Mouse (Mus musculus): ENCODE data around the gene Gpank1. TPM values are rescaled to one million over a fixed set of nuclear protein-coding genes. Genes with fewer than 3 reads are reported as not detected.

The Gpank1 gene
- total and polyA plus RNA-seq, 3 experiments: 40.4 to 44.7 TPM; not detected in 1

DNA sequence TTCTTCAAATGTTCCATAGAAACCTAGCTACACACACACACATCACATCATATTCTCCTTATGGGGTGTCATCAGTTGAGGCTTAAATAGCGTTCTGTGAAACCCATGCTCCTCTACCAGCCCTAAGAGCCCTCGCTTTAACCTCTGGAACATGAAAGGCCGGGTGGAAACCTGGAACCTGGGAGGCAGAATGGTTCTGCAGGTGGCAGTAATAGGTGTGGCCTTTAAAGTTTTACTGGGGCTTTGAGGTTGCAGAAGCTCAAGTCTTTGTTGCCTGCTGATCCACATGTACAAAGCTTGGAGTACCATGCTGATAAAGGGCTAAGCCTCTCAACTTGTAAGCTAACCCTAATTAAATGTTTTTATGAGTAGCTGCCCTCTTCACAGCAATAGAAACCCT lies 26.1 kb downstream of the Gpank1 start:
- Histone ChIP-seq H3K79me2 (ENCODE audit: control insufficient read depth, insufficient read depth, low read length, poor library complexity) (peaks cover 1% of the 10 kb centered on the region; the same call in 1 of the 2 replicates), H3K36me3 (ENCODE audit: control insufficient read depth in 1 of 2, insufficient read depth in 2 of 2, low read length in 2 of 2) (peaks cover 7 to 10% of the 10 kb centered on the region in 2 experiments), H3K9ac (ENCODE audit: control insufficient read depth, low read depth, low read length, poor library complexity, severe bottlenecking) (no peak overlapping the region), H3K27me3 (ENCODE audit: control insufficient read depth in 1 of 2, insufficient read depth in 2 of 2, low read length in 2 of 2) (no peaks in the 10 kb centered on the region), H3K27ac (ENCODE audit: control insufficient read depth, low read depth, low read length) (no peak overlapping the region), H3K4me1 (ENCODE audit: control insufficient read depth in 1 of 2, insufficient read depth in 2 of 2, low read length in 2 of 2) (no peaks in the 10 kb centered on the region), H3K4me3 (ENCODE audit: control insufficient read depth in 1 of 2, insufficient read depth in 1 of 2, low read depth in 2 of 2, low read length in 2 of 2) (no peak overlapping the region), H3K9me3 (replicated peaks; ENCODE audit: insufficient read depth, low read length) (no peaks in the 10 kb centered on the region)
- peak; percentile 48 for DNase-seq (ENCODE audit: low read depth, low spot score)
- TF ChIP-seq CHD2 (IDR thresholded peaks at IDR 0.05; ENCODE audit: low read length) (peak; percentile 15; the same call in 1 of the 2 replicates), MXI1 (IDR thresholded peaks at IDR 0.05; ENCODE audit: low read depth, low read length) (0 out of 2 replicates have a peak, but pooled peaks have one; percentile 20), POLR2AphosphoS2 (IDR thresholded peaks at IDR 0.05; ENCODE audit: low read length) (0 out of 2 replicates have a peak, but pooled peaks have one; percentile 84), BHLHE40 (IDR thresholded peaks at IDR 0.05; ENCODE audit: borderline replicate concordance, low read depth, low read length) (no peak), CHD1 (IDR thresholded peaks at IDR 0.05; ENCODE audit: low read depth, low read length) (no peak), POLR2AphosphoS5 (IDR thresholded peaks at IDR 0.05; ENCODE audit: borderline replicate concordance, low read depth, low read length) (0 out of 2 replicates have a peak, but pooled peaks have one; percentile 37)

DNA sequence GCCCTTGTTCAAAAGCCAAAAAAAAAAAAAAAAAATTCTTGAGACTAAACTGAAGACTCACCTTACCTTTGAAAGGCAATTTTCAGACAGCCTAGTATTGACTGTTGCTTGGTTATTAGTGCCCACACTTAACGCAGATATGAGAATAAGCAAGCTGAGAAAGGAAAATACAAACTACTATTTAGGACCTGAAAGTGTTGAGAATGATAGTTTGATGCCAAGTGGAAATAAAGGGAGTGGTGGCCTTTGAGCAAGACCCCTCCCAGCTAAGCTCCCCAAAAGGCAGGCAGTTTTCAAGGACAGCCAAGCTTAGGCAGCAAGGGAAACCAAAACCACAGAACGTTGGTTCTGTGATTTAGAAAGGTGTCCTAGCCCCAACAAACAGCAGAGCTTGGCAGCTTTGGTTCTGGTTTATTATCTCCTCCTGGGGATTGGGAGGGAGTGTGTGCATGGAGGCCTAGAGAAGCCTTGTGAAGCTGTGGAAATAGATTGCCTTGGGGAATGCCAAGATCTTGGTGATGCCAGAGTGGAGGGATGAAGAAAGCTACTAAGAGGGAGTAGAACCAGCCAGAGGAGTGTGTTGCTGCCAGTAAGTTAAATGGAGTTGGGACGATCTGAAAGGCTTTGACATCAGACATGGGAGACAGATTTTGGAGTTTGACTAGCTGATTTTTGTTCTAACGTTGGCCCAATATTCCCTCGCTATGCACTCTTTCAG lies 26.8 kb downstream of the Gpank1 start:
- Histone ChIP-seq H3K27me3 (ENCODE audit: control insufficient read depth in 1 of 2, insufficient read depth in 2 of 2, low read length in 2 of 2) (no peaks in the 10 kb centered on the region), H3K4me3 (ENCODE audit: control insufficient read depth in 1 of 2, insufficient read depth in 1 of 2, low read depth in 2 of 2, low read length in 2 of 2) (no peak overlapping the region), H3K27ac (ENCODE audit: control insufficient read depth, low read depth, low read length) (no peak overlapping the region), H3K9me3 (replicated peaks; ENCODE audit: insufficient read depth, low read length) (no peaks in the 10 kb centered on the region), H3K4me1 (ENCODE audit: control insufficient read depth in 1 of 2, insufficient read depth in 2 of 2, low read length in 2 of 2) (no peaks in the 10 kb centered on the region), H3K9ac (ENCODE audit: control insufficient read depth, low read depth, low read length, poor library complexity, severe bottlenecking) (no peak overlapping the region), H3K79me2 (ENCODE audit: control insufficient read depth, insufficient read depth, low read length, poor library complexity) (peaks cover 1% of the 10 kb centered on the region; the same call in 1 of the 2 replicates), H3K36me3 (ENCODE audit: control insufficient read depth in 1 of 2, insufficient read depth in 2 of 2, low read length in 2 of 2) (peaks cover 7 to 8% of the 10 kb centered on the region in 2 experiments)
- DNase-seq (ENCODE audit: low read depth, low spot score): peak; percentile 39
- TF ChIP-seq SMC3 (IDR thresholded peaks at IDR 0.05; ENCODE audit: low read depth, low read length): no peak
- no peak for TF ChIP-seq MYC (IDR thresholded peaks at IDR 0.05; ENCODE audit: low read depth, low read length)
- peak; percentile 86 for TF ChIP-seq POLR2AphosphoS2 (IDR thresholded peaks at IDR 0.05; ENCODE audit: low read length)
- no peak for TF ChIP-seq JUND (IDR thresholded peaks at IDR 0.05; ENCODE audit: low read depth, low read length)
- TF ChIP-seq TBP (IDR thresholded peaks at IDR 0.05; ENCODE audit: low read depth, low read length): no peak
- TF ChIP-seq MAZ (IDR thresholded peaks at IDR 0.05; ENCODE audit: low read depth, low read length): no peak
- TF ChIP-seq ZMIZ1 (IDR thresholded peaks at IDR 0.05; ENCODE audit: low read depth, low read length): peak; percentile 45; the same call in 1 of the 2 replicates
- TF ChIP-seq POLR2A (IDR thresholded peaks at IDR 0.05; ENCODE audit: control insufficient read depth in 1 of 2, insufficient read depth in 1 of 2, low read depth in 1 of 2, low read length in 2 of 2, poor library complexity in 1 of 2): peak in 1 of 2 experiments; percentile 65; a peak in 2 of 4 replicates

DNA sequence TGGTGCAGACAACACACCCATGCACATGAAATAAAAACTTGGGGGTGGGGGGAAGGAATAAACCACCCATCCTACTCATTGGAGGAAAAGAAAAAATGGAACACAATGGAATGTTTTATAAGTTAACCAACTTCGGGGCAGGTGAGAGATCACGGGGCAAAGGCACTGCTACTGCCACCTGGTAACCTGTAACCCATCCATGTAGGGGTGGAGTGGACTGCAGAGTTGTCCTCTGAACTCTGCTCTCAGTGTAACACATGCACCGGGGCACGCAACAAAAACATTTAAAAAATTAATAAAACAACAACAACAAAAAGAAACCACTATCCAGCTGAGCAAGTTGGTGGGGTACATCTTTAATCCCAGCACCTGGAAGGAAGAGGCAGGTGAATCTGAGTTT lies 30.9 kb downstream of the Gpank1 start:
- no peak overlapping the region for H3K27ac ChIP-seq (ENCODE audit: control insufficient read depth, low read depth, low read length)
- TF ChIP-seq ZNF384 (IDR thresholded peaks at IDR 0.05; ENCODE audit: low read depth, low read length) (no peak), GABPA (IDR thresholded peaks at IDR 0.05; ENCODE audit: low read depth, low read length) (no peak), HCFC1 (IDR thresholded peaks at IDR 0.05; ENCODE audit: low read depth, low read length) (no peak), ZC3H11A (IDR thresholded peaks at IDR 0.05; ENCODE audit: low read depth, low read length) (no peak), KAT2A (conservative IDR thresholded peaks at IDR 0.05; ENCODE audit: low read depth, low read length) (no peak), EP300 (IDR thresholded peaks at IDR 0.05; ENCODE audit: low read depth in 1 of 2, low read length in 2 of 2) (no peak), NELFE (IDR thresholded peaks at IDR 0.05; ENCODE audit: low read depth, low read length) (no peak), USF2 (IDR thresholded peaks at IDR 0.05; ENCODE audit: borderline replicate concordance in 1 of 2, insufficient read depth in 1 of 2, low read depth in 1 of 2, low read length in 2 of 2) (no peak), TBP (IDR thresholded peaks at IDR 0.05; ENCODE audit: low read depth, low read length) (no peak), GATA1 (IDR thresholded peaks at IDR 0.05; ENCODE audit: low read depth, low read length) (no peak), MAFK (IDR thresholded peaks at IDR 0.05; ENCODE audit: borderline replicate concordance, low read depth, low read length) (no peak), CTCF (IDR thresholded peaks at IDR 0.05 in 2 of 3, conservative IDR thresholded peaks at IDR 0.05 in 1 of 3; ENCODE audit: control insufficient read depth in 1 of 3, insufficient read depth in 1 of 3, low read depth in 2 of 3, low read length in 3 of 3, poor library complexity in 1 of 3, severe bottlenecking in 1 of 3) (no peak)
- H3K27me3 ChIP-seq (ENCODE audit: control insufficient read depth in 1 of 2, insufficient read depth in 2 of 2, low read length in 2 of 2): no peaks in the 10 kb centered on the region
- H3K9ac ChIP-seq (ENCODE audit: control insufficient read depth, low read depth, low read length, poor library complexity, severe bottlenecking): no peak overlapping the region
- no peaks in the 10 kb centered on the region for H3K4me1 ChIP-seq (ENCODE audit: control insufficient read depth in 1 of 2, insufficient read depth in 2 of 2, low read length in 2 of 2)
- no peak for DNase-seq (ENCODE audit: low read depth, low spot score)
- H3K4me3 ChIP-seq (ENCODE audit: control insufficient read depth in 1 of 2, insufficient read depth in 1 of 2, low read depth in 2 of 2, low read length in 2 of 2): no peak overlapping the region
- no peaks in the 10 kb centered on the region for H3K9me3 ChIP-seq (replicated peaks; ENCODE audit: insufficient read depth, low read length)
- H3K79me2 ChIP-seq (ENCODE audit: control insufficient read depth, insufficient read depth, low read length, poor library complexity): peaks cover 12% of the 10 kb centered on the region; the same call in 1 of the 2 replicates
- peaks cover 7 to 12% of the 10 kb centered on the region in 2 experiments for H3K36me3 ChIP-seq (ENCODE audit: control insufficient read depth in 1 of 2, insufficient read depth in 2 of 2, low read length in 2 of 2)
